Mouse (Mus musculus) frontal cortex, adult 2 months (tissue): ENCODE results near the gene Evc2. TPM values are rescaled to one million over a fixed set of nuclear protein-coding genes. Genes with fewer than 3 reads are reported as not detected.

Experiments used
- DNase-seq, 2 experiments: peaks; one replicate each; pipeline ENCODE4 v3.0.0; 2022; ENCODE audit warnings: low spot score in 1 of 2; ENCODE audit errors: extremely low spot score in 1 of 2
- polyA plus RNA-seq: library from polyadenylated mRNA; depleted of rRNA; stranded (reverse); fragments of >200 nt; gene quantifications from 2 replicates; pipeline ENCODE4 v1.2.3, GENCODE M21; 2012; rRNA removed

Gene Evc2
- 17.6 and 18.3 TPM in 2 replicates for polyA plus RNA-seq

GRCm38 (mm10) chr5:37338288-37338687 is at the start of gene Evc2:
TSS of gene Evc2 (plus strand) at chr5:37338499.
- DNase-seq, result peak; percentile 50 to 92

- peak in 1 of 2 experiments; percentile 75 for DNase-seq
Observed at GRCm38 (mm10) chr5:37289236-37289635, 49.1 kb upstream of the Evc2 start.

GRCm38 (mm10) chr5:37290983-37291382 is 47.3 kb upstream of the Evc2 start:
- peak in 1 of 2 experiments; percentile 52 for DNase-seq

GRCm38 (mm10) chr5:37296717-37297116 is 41.6 kb upstream of the Evc2 start:
- no peak for DNase-seq

- DNase-seq, result peak in 1 of 2 experiments; percentile 52
Observed at GRCm38 (mm10) chr5:37298370-37298769, 39.9 kb upstream of the Evc2 start.

GRCm38 (mm10) chr5:37310026-37310425 is 28.3 kb upstream of the Evc2 start:
- no peak for DNase-seq

GRCm38 (mm10) chr5:37312980-37313722 is 25.1 kb upstream of the Evc2 start:
- no peak for DNase-seq

GRCm38 (mm10) chr5:37318715-37319114 is 19.6 kb upstream of the Evc2 start:
- DNase-seq, result no peak

GRCm38 (mm10) chr5:37320174-37320573 is 18.1 kb upstream of the Evc2 start:
- DNase-seq, result peak; percentile 35 to 65

GRCm38 (mm10) chr5:37320761-37321160 is 17.5 kb upstream of the Evc2 start:
- peak in 1 of 2 experiments; percentile 25 for DNase-seq

GRCm38 (mm10) chr5:37326675-37327074 is 11.6 kb upstream of the Evc2 start:
- DNase-seq, result no peak

GRCm38 (mm10) chr5:37330449-37331132 is 7.7 kb upstream of the Evc2 start:
- no peak for DNase-seq

GRCm38 (mm10) chr5:37331133-37331505 is 7.2 kb upstream of the Evc2 start:
- no peak for DNase-seq

- no peak for DNase-seq
Observed at GRCm38 (mm10) chr5:37332066-37332465, 6.2 kb upstream of the Evc2 start.

GRCm38 (mm10) chr5:37335061-37335460 is 3.2 kb upstream of the Evc2 start:
- no peak for DNase-seq

GRCm38 (mm10) chr5:37336485-37337105 is 1.7 kb upstream of the Evc2 start, which contains the start of gene Evc:
TSS of gene Evc (minus strand) at chr5:37336894.
- peak in 1 of 2 experiments; percentile 49 for DNase-seq

GRCm38 (mm10) chr5:37337696-37338095 is 603 bp upstream of the Evc2 start:
- no peak for DNase-seq

GRCm38 (mm10) chr5:37343962-37344361 is 5.7 kb downstream of the Evc2 start:
- no peak for DNase-seq

GRCm38 (mm10) chr5:37351791-37352190 is 13.5 kb downstream of the Evc2 start:
- no peak for DNase-seq

GRCm38 (mm10) chr5:37354385-37354784 is 16.1 kb downstream of the Evc2 start:
- DNase-seq, result peak in 1 of 2 experiments; percentile 78

GRCm38 (mm10) chr5:37356027-37356426 is 17.7 kb downstream of the Evc2 start:
- no peak for DNase-seq
